Mouse (Mus musculus) lung, postnatal 0 days (tissue): Measurements from ENCODE around the gene Cptp.

Experiments
- CTCF ChIP-seq: IDR thresholded peaks from 2 replicates; pipeline ENCODE4 v1.5.1; 2016; ENCODE audit warnings: antibody characterized with exemption, mild to moderate bottlenecking
- EP300 ChIP-seq: IDR thresholded peaks from 2 replicates; pipeline ENCODE4 v1.6.1; 2016; ENCODE audit warnings: antibody characterized with exemption, mild to moderate bottlenecking, control low read depth

DNA sequence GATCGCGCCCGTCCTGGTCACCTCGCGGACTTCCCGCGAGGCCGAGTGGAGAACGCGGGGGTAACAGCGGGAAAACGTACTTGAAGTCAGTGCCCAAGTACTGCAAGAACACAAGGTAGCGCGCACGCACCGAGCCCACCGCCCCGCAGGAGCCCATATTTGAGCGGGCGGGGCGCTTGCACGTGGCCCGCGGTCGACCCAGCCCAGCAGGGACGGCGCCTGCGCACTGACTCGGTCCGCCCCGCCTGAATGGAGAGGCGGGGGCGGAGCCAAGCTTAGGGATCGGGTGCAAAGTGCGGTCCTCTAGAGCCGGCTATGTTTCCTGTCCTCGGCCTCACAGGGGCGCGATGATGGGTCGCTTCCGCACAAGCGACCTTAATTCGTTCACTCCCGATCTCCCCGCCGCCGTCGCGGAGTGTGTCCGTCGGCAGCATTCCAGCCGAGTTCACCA, 22.3 kb upstream of the Cptp start, which contains the start of the genes Pusl1 and Acap3:
- no peak for TF ChIP-seq CTCF
- no peak for TF ChIP-seq EP300
